Mouse (Mus musculus): ENCODE measurements around the gene Inpp5e. TPM values are rescaled to one million over a fixed set of nuclear protein-coding genes. Genes with fewer than 3 reads are reported as not detected.

The Inpp5e gene
- polyA plus RNA-seq, 1 experiment from 2014 or later = 17.2 TPM

Other genes starting within 250 kb of the Inpp5e start
- gene Lhx3, start 200.9 kb downstream of the Inpp5e start, polyA plus RNA-seq (2015; fragmentation: Nextera tagmentation; extraction: Ambion mirVana) = 0.08 TPM in 1 of 2 replicates, not detected in the other
- gene Qsox2, start 171.7 kb downstream of the Inpp5e start, polyA plus RNA-seq (2015; fragmentation: Nextera tagmentation; extraction: Ambion mirVana) = 26.1 and 32.4 TPM in 2 replicates
- gene Ccdc187, start 114.6 kb downstream of the Inpp5e start, polyA plus RNA-seq (2015; fragmentation: Nextera tagmentation; extraction: Ambion mirVana) = 0.57 and 0.61 TPM in 2 replicates
- gene Gpsm1, start 93.7 kb downstream of the Inpp5e start, polyA plus RNA-seq (2015; fragmentation: Nextera tagmentation; extraction: Ambion mirVana) = 34.6 and 35.8 TPM in 2 replicates
- 22.2 and 25.1 TPM in 2 replicates for gene Dnlz, start 57.1 kb downstream of the Inpp5e start, polyA plus RNA-seq (2015; fragmentation: Nextera tagmentation; extraction: Ambion mirVana)
- gene Card9, start 48.3 kb downstream of the Inpp5e start, polyA plus RNA-seq (2015; fragmentation: Nextera tagmentation; extraction: Ambion mirVana) = 1.6 and 1.8 TPM in 2 replicates
- 23.5 and 25.9 TPM in 2 replicates for gene Snapc4, start 28.6 kb downstream of the Inpp5e start, polyA plus RNA-seq (2015; fragmentation: Nextera tagmentation; extraction: Ambion mirVana)
- gene Entr1, start 19.9 kb downstream of the Inpp5e start, polyA plus RNA-seq (2015; fragmentation: Nextera tagmentation; extraction: Ambion mirVana) = 103 TPM in 2 replicates
- gene Pmpca, start 19.9 kb downstream of the Inpp5e start, polyA plus RNA-seq (2015; fragmentation: Nextera tagmentation; extraction: Ambion mirVana) = 86.8 and 97.9 TPM in 2 replicates
- gene Sec16a, start 36.0 kb upstream of the Inpp5e start, polyA plus RNA-seq (2015; fragmentation: Nextera tagmentation; extraction: Ambion mirVana) = 22.3 and 24.0 TPM in 2 replicates
- gene Notch1, start 107.5 kb upstream of the Inpp5e start, polyA plus RNA-seq (2015; fragmentation: Nextera tagmentation; extraction: Ambion mirVana) = 16.1 and 17.9 TPM in 2 replicates
- gene Egfl7, start 170.8 kb upstream of the Inpp5e start, polyA plus RNA-seq (2015; fragmentation: Nextera tagmentation; extraction: Ambion mirVana) = 121 and 128 TPM in 2 replicates
- not detected in 2 replicates for gene Gm20532, start 177.4 kb upstream of the Inpp5e start, polyA plus RNA-seq (2015; fragmentation: Nextera tagmentation; extraction: Ambion mirVana)
- 60.1 and 63.4 TPM in 2 replicates for gene Agpat2, start 195.2 kb upstream of the Inpp5e start, polyA plus RNA-seq (2015; fragmentation: Nextera tagmentation; extraction: Ambion mirVana)
- gene Fam69b, start 219.3 kb upstream of the Inpp5e start, polyA plus RNA-seq (2015; fragmentation: Nextera tagmentation; extraction: Ambion mirVana) = 28.9 and 33.7 TPM in 2 replicates

Measured in stomach, embryonic 15.5 days (tissue).